18 mouse cellular contexts compared by ENCODE assay signal in genomic region chr8:120979210-120979609, GRCm38 (mm10).
DNase-seq lines count a peak whose midpoint lies in the region; ATAC-seq and TF ChIP-seq lines count a peak whose summit lies in the region.
"Had no signal": no experiment of that assay in that cellular context is flagged by ENCODE, and none has a peak within 500 bp of the region (broad histone marks: within the 10 kb centered on the region; RNA-seq: fewer than 3 reads in every experiment).

No protein-coding gene starts in this region.

- H3K27me3 ChIP-seq in lung, embryonic 14.5 days (ENCODE audit: insufficient read depth, low read length), result no peaks in the 10 kb centered on the region
- H3K27me3 ChIP-seq in midbrain, embryonic 11.5 days (ENCODE audit: control insufficient read depth, insufficient read depth, low read length), result 0 out of 2 replicates have a peak, but pooled peaks cover 3% of the 10 kb centered on the region
- peaks cover 9% of the 10 kb centered on the region for H3K27me3 ChIP-seq in midbrain, embryonic 13.5 days
- H3K27me3 ChIP-seq in stomach, embryonic 15.5 days (replicated peaks), result no peaks in the 10 kb centered on the region
- peaks cover 41% of the 10 kb centered on the region for H3K27me3 ChIP-seq in heart, embryonic 11.5 days (ENCODE audit: control insufficient read depth, insufficient read depth, low read length)

- no peak overlapping the region for H3K4me3 ChIP-seq in lung, embryonic 14.5 days (ENCODE audit: low read depth, low read length)
- no peak overlapping the region for H3K4me3 ChIP-seq in midbrain, embryonic 11.5 days (ENCODE audit: low read depth, low read length)
- H3K4me3 ChIP-seq in midbrain, embryonic 13.5 days (replicated peaks), result no peak overlapping the region
- H3K4me3 ChIP-seq in stomach, embryonic 15.5 days (replicated peaks), result no peak overlapping the region
- no peak overlapping the region for H3K4me3 ChIP-seq in heart, embryonic 11.5 days (ENCODE audit: low read depth, low read length)
- H3K4me3 ChIP-seq: embryonic facial prominence, embryonic 13.5 days; forebrain, embryonic 12.5 days; heart, adult 2 months; heart, embryonic 12.5 days had no signal

- TF ChIP-seq CTCF in lung, embryonic 14.5 days (IDR thresholded peaks at IDR 0.05; ENCODE audit: low read depth), result no peak

- DNase-seq in lung, embryonic 14.5 days, result peak; percentile 65
- DNase-seq in lung, postnatal 14 days, result no peak
- DNase-seq in midbrain, embryonic 11.5 days (ENCODE audit: low spot score, missing footprints), result peak; percentile 6
- DNase-seq: adrenal gland, postnatal 10 days; cerebellum, adult 11-12 months; cerebellum, adult 9-10 months; cerebellum, postnatal 36 days; gastrocnemius, postnatal 10 days; heart, adult 2 months; heart, postnatal 36 days had no signal

- 11% methylated on average over 9 of the region's 9 CpGs for WGBS in lung, embryonic 14.5 days
- WGBS in midbrain, embryonic 11.5 days, result 78% methylated on average over 9 of the region's 9 CpGs
- WGBS in midbrain, embryonic 13.5 days, result 73% methylated on average over 9 of the region's 9 CpGs
- 21% methylated on average over 9 of the region's 9 CpGs for WGBS in stomach, embryonic 15.5 days
- WGBS in heart, embryonic 11.5 days (ENCODE audit: insufficient replicate concordance), result 37% methylated on average over 9 of the region's 9 CpGs

- peak overlapping the region; percentile 64 for H3K27ac ChIP-seq in lung, embryonic 14.5 days (ENCODE audit: low read depth)
- no peak overlapping the region for H3K27ac ChIP-seq in midbrain, embryonic 11.5 days (ENCODE audit: low read depth, low read length)
- no peak overlapping the region for H3K27ac ChIP-seq in midbrain, embryonic 13.5 days
- H3K27ac ChIP-seq in stomach, embryonic 15.5 days, result no peak overlapping the region
- no peak overlapping the region for H3K27ac ChIP-seq in heart, embryonic 11.5 days (ENCODE audit: low read depth, low read length)
- H3K27ac ChIP-seq: embryonic facial prominence, embryonic 13.5 days; forebrain, embryonic 12.5 days; heart, adult 2 months had no signal

- ATAC-seq in lung, embryonic 14.5 days (ENCODE audit: insufficient read depth), result no peak
- ATAC-seq in midbrain, embryonic 11.5 days (ENCODE audit: low FRiP score), result no peak
- no peak for ATAC-seq in midbrain, embryonic 13.5 days
- peak; percentile 17; the same call in 1 of the 2 replicates for ATAC-seq in stomach, embryonic 15.5 days (ENCODE audit: insufficient read depth, low FRiP score, low read depth)
- ATAC-seq in heart, embryonic 11.5 days (replicated peaks; ENCODE audit: insufficient number of reproducible peaks, low FRiP score, low TSS enrichment), result no peak
- ATAC-seq in monocyte, adult 5-6 weeks (replicated peaks; ENCODE audit: insufficient number of reproducible peaks, low FRiP score, low TSS enrichment, poor library complexity, severe bottlenecking), result no peak
- ATAC-seq: forebrain, embryonic 16.5 days had no signal

- H3K9ac ChIP-seq in lung, embryonic 14.5 days, result no peak overlapping the region
- H3K9ac ChIP-seq in midbrain, embryonic 11.5 days (ENCODE audit: low read length), result no peak overlapping the region
- no peak overlapping the region for H3K9ac ChIP-seq in midbrain, embryonic 13.5 days (replicated peaks)
- H3K9ac ChIP-seq in stomach, embryonic 15.5 days, result no peak overlapping the region
- H3K9ac ChIP-seq in heart, embryonic 11.5 days (ENCODE audit: low read depth, low read length), result no peak overlapping the region
- H3K9ac ChIP-seq: embryonic facial prominence, embryonic 13.5 days; forebrain, embryonic 12.5 days; heart, embryonic 12.5 days had no signal

- 0 out of 2 replicates have a peak, but pooled peaks cover 4% of the 10 kb centered on the region for H3K4me1 ChIP-seq in lung, embryonic 14.5 days (ENCODE audit: insufficient read depth)
- no peaks in the 10 kb centered on the region for H3K4me1 ChIP-seq in midbrain, embryonic 11.5 days (ENCODE audit: control insufficient read depth, insufficient read depth, low read length)
- no peaks in the 10 kb centered on the region for H3K4me1 ChIP-seq in midbrain, embryonic 13.5 days (replicated peaks)
- peaks cover 3% of the 10 kb centered on the region; the same call in 1 of the 2 replicates for H3K4me1 ChIP-seq in stomach, embryonic 15.5 days
- H3K4me1 ChIP-seq in heart, embryonic 11.5 days (ENCODE audit: control insufficient read depth, insufficient read depth, low read length), result 0 out of 2 replicates have a peak, but pooled peaks cover 2% of the 10 kb centered on the region
- H3K4me1 ChIP-seq: forebrain, embryonic 12.5 days had no signal

- no peak overlapping the region for H3K4me2 ChIP-seq in lung, embryonic 14.5 days
- no peak overlapping the region for H3K4me2 ChIP-seq in midbrain, embryonic 11.5 days
- no peak overlapping the region for H3K4me2 ChIP-seq in midbrain, embryonic 13.5 days (replicated peaks)
- H3K4me2 ChIP-seq in stomach, embryonic 15.5 days, result no peak overlapping the region
- no peak overlapping the region for H3K4me2 ChIP-seq in heart, embryonic 11.5 days
- H3K4me2 ChIP-seq: embryonic facial prominence, embryonic 13.5 days; forebrain, embryonic 12.5 days; heart, embryonic 12.5 days had no signal

- H3K36me3 ChIP-seq in lung, embryonic 14.5 days (ENCODE audit: insufficient read depth), result no peaks in the 10 kb centered on the region
- no peaks in the 10 kb centered on the region for H3K36me3 ChIP-seq in midbrain, embryonic 11.5 days (ENCODE audit: control insufficient read depth, insufficient read depth, low read length)
- H3K36me3 ChIP-seq in midbrain, embryonic 13.5 days, result no peaks in the 10 kb centered on the region
- no peaks in the 10 kb centered on the region for H3K36me3 ChIP-seq in stomach, embryonic 15.5 days
- H3K36me3 ChIP-seq in heart, embryonic 11.5 days (ENCODE audit: control insufficient read depth, insufficient read depth, low read length), result no peaks in the 10 kb centered on the region
- H3K36me3 ChIP-seq: embryonic facial prominence, embryonic 13.5 days; forebrain, embryonic 12.5 days; heart, embryonic 12.5 days had no signal

- H3K9me3 ChIP-seq in lung, embryonic 14.5 days (ENCODE audit: low read depth, low read length), result no peaks in the 10 kb centered on the region
- no peaks in the 10 kb centered on the region for H3K9me3 ChIP-seq in midbrain, embryonic 11.5 days (ENCODE audit: control insufficient read depth, low read length)
- no peaks in the 10 kb centered on the region for H3K9me3 ChIP-seq in midbrain, embryonic 13.5 days
- no peaks in the 10 kb centered on the region for H3K9me3 ChIP-seq in stomach, embryonic 15.5 days
- H3K9me3 ChIP-seq in heart, embryonic 11.5 days (replicated peaks; ENCODE audit: control insufficient read depth, low read length), result no peaks in the 10 kb centered on the region
- H3K9me3 ChIP-seq: embryonic facial prominence, embryonic 13.5 days; forebrain, embryonic 12.5 days; heart, embryonic 12.5 days had no signal
